ENCODE assay signal across 31 mouse cellular contexts in the genomic region with DNA sequence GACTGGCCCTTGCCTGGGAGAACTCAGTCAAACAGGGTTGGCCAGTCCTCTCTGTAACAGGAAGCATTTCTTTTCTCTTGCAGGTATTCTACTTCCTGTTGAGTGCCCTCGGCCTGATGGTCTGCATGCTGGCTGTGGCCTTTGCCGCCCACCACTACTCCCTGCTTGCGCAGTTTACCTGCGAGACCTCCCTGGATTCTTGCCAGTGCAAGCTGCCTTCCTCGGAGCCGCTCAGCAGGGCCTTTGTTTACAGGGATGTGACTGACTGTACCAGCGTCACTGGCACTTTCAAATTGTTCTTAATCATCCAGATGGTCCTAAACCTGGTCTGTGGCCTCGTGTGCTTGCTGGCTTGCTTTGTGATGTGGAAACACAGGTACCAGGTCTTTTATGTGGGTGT. TPM values are rescaled to one million over a fixed set of nuclear protein-coding genes. Genes with fewer than 3 reads are reported as not detected.
DNase-seq lines count a peak whose midpoint lies in the region; ATAC-seq lines count a peak whose summit lies in the region.
"Had no signal": no experiment of that assay in that cellular context is flagged by ENCODE, and none has a peak within 500 bp of the region (broad histone marks: within the 10 kb centered on the region; RNA-seq: fewer than 3 reads in every experiment).

No protein-coding gene starts in this region.

- H3K9me3 ChIP-seq in forebrain, embryonic 11.5 days (ENCODE audit: control insufficient read depth, low read length), result no peaks in the 10 kb centered on the region
- no peaks in the 10 kb centered on the region for H3K9me3 ChIP-seq in forebrain, embryonic 16.5 days (ENCODE audit: control insufficient read depth, low read length)
- H3K9me3 ChIP-seq in liver, embryonic 12.5 days (replicated peaks), result no peaks in the 10 kb centered on the region
- H3K9me3 ChIP-seq: forebrain, embryonic 12.5 days; heart, embryonic 13.5 days; hindbrain, embryonic 15.5 days; liver, embryonic 15.5 days; midbrain, embryonic 10.5 days; neural tube, embryonic 12.5 days had no signal

- 64% methylated on average over 8 of the region's 8 CpGs for WGBS in forebrain, embryonic 11.5 days
- 45% methylated on average over 8 of the region's 8 CpGs for WGBS in forebrain, embryonic 16.5 days
- 64% methylated on average over 8 of the region's 8 CpGs for WGBS in liver, embryonic 12.5 days (ENCODE audit: insufficient replicate concordance)

- no peak overlapping the region for H3K9ac ChIP-seq in forebrain, embryonic 11.5 days (ENCODE audit: low read length)
- no peak overlapping the region for H3K9ac ChIP-seq in forebrain, embryonic 16.5 days (replicated peaks; ENCODE audit: low read depth, low read length)
- no peak overlapping the region for H3K9ac ChIP-seq in liver, embryonic 12.5 days
- H3K9ac ChIP-seq: embryonic facial prominence, embryonic 12.5 days; forebrain, embryonic 12.5 days; heart, embryonic 13.5 days; hindbrain, embryonic 15.5 days; liver, embryonic 15.5 days; lung, embryonic 14.5 days; neural tube, embryonic 12.5 days had no signal

- H3K4me2 ChIP-seq in forebrain, embryonic 11.5 days (ENCODE audit: low read depth, low read length, severe bottlenecking), result no peak overlapping the region
- no peak overlapping the region for H3K4me2 ChIP-seq in forebrain, embryonic 16.5 days (ENCODE audit: low read length)
- no peak overlapping the region for H3K4me2 ChIP-seq in liver, embryonic 12.5 days
- H3K4me2 ChIP-seq: embryonic facial prominence, embryonic 12.5 days; forebrain, embryonic 12.5 days; heart, embryonic 13.5 days; hindbrain, embryonic 15.5 days; liver, embryonic 15.5 days; lung, embryonic 14.5 days; neural tube, embryonic 12.5 days had no signal

- no peaks in the 10 kb centered on the region for H3K4me1 ChIP-seq in forebrain, embryonic 11.5 days (replicated peaks; ENCODE audit: control insufficient read depth, insufficient read depth, low read length)
- H3K4me1 ChIP-seq in forebrain, embryonic 16.5 days (replicated peaks; ENCODE audit: control insufficient read depth, insufficient read depth, low read length), result no peaks in the 10 kb centered on the region
- H3K4me1 ChIP-seq in liver, embryonic 12.5 days, result no peaks in the 10 kb centered on the region
- H3K4me1 ChIP-seq: liver, embryonic 15.5 days had no signal

- no peak overlapping the region for H3K4me3 ChIP-seq in forebrain, embryonic 11.5 days (ENCODE audit: low read depth, low read length)
- no peak overlapping the region for H3K4me3 ChIP-seq in forebrain, embryonic 16.5 days (replicated peaks; ENCODE audit: low read length)
- H3K4me3 ChIP-seq in liver, embryonic 12.5 days, result no peak overlapping the region
- H3K4me3 ChIP-seq: embryonic facial prominence, embryonic 12.5 days; forebrain, embryonic 12.5 days; heart, embryonic 13.5 days; hindbrain, embryonic 15.5 days; liver, embryonic 15.5 days; midbrain, embryonic 10.5 days; myocyte; neural tube, embryonic 12.5 days had no signal

- no peaks in the 10 kb centered on the region for H3K36me3 ChIP-seq in forebrain, embryonic 11.5 days (ENCODE audit: control insufficient read depth, insufficient read depth, low read length)
- no peaks in the 10 kb centered on the region for H3K36me3 ChIP-seq in forebrain, embryonic 16.5 days (ENCODE audit: control insufficient read depth, insufficient read depth)
- no peaks in the 10 kb centered on the region for H3K36me3 ChIP-seq in liver, embryonic 12.5 days
- H3K36me3 ChIP-seq: embryonic facial prominence, embryonic 12.5 days; forebrain, embryonic 12.5 days; hindbrain, embryonic 15.5 days; liver, embryonic 15.5 days; midbrain, embryonic 10.5 days; neural tube, embryonic 12.5 days had no signal

- peak; percentile 45 for DNase-seq in forebrain, embryonic 11.5 days (ENCODE audit: low spot score)
- DNase-seq in cerebellum, adult 11-12 months, result peak; percentile 36
- DNase-seq in cerebellum, adult 9-11 months, result peak; percentile 39
- DNase-seq in gonadal fat pad, adult 2 months (ENCODE audit: low read depth), result peak; percentile 76
- no peak for DNase-seq in thymus, adult 18-20 months
- DNase-seq in spleen, postnatal 4 days (ENCODE audit: low spot score in 2 of 2), result no peak
- DNase-seq: adrenal gland, postnatal 14 days; gastrocnemius, postnatal 36 days; heart, postnatal 10 days; kidney, adult 18-20 months; kidney, postnatal 4 days; left cerebral cortex, postnatal 4 days; liver; lung, embryonic 14.5 days; lung, postnatal 14 days; right cerebral cortex, adult 18-20 months; spleen, adult 18-20 months; thymus, postnatal 4 days had no signal

- ATAC-seq in forebrain, embryonic 11.5 days (replicated peaks; ENCODE audit: low FRiP score), result no peak
- no peak for ATAC-seq in forebrain, embryonic 16.5 days
- ATAC-seq in liver, embryonic 12.5 days, result no peak
- ATAC-seq: midbrain, embryonic 16.5 days had no signal

- H3K27me3 ChIP-seq in forebrain, embryonic 11.5 days (ENCODE audit: control insufficient read depth, insufficient read depth, low read length), result no peaks in the 10 kb centered on the region
- no peaks in the 10 kb centered on the region for H3K27me3 ChIP-seq in forebrain, embryonic 16.5 days (replicated peaks; ENCODE audit: control insufficient read depth, insufficient read depth, low read length)
- H3K27me3 ChIP-seq in liver, embryonic 12.5 days (replicated peaks), result no peaks in the 10 kb centered on the region
- H3K27me3 ChIP-seq: embryonic facial prominence, embryonic 12.5 days; forebrain, embryonic 12.5 days; heart, embryonic 13.5 days; hindbrain, embryonic 15.5 days; liver, embryonic 15.5 days; neural tube, embryonic 12.5 days had no signal

- no peak overlapping the region for H3K27ac ChIP-seq in forebrain, embryonic 11.5 days (ENCODE audit: low read depth, low read length)
- H3K27ac ChIP-seq in forebrain, embryonic 16.5 days (ENCODE audit: low read length), result no peak overlapping the region
- no peak overlapping the region for H3K27ac ChIP-seq in liver, embryonic 12.5 days
- H3K27ac ChIP-seq: embryonic facial prominence, embryonic 12.5 days; forebrain, embryonic 12.5 days; heart, embryonic 13.5 days; hindbrain, embryonic 15.5 days; kidney, postnatal 0 days; liver, embryonic 15.5 days; midbrain, embryonic 10.5 days; neural tube, embryonic 12.5 days; stomach, postnatal 0 days had no signal

RNA-seq across cellular contexts. Expression of a gene that starts 29.6 kb away (rescaled TPM):
- polyA plus RNA-seq in forebrain, embryonic 11.5 days (2014; fragmentation: Nextera tagmentation; extraction: Ambion mirVana), result 1.9 and 2.0 TPM in 2 replicates
- 2.9 and 3.3 TPM in 2 replicates for polyA plus RNA-seq in forebrain, embryonic 16.5 days (2015; fragmentation: Nextera tagmentation; extraction: Ambion mirVana)
- polyA plus RNA-seq in gonadal fat pad, adult 2 months (2012; rRNA removed), result 14.3 and 15.5 TPM in 2 replicates
- polyA plus RNA-seq in liver, embryonic 12.5 days (2016; fragmentation: Nextera tagmentation; extraction: Ambion mirVana), result 1.0 and 1.7 TPM in 2 replicates

Comparison
In these comparisons a context has a peak if more than half of its experiments do, and no peak if none do; other contexts are left out.
1. DNase-seq: peak in forebrain, embryonic 11.5 days (single experiment), cerebellum, adult 11-12 months (single experiment), cerebellum, adult 9-11 months (single experiment) and gonadal fat pad, adult 2 months (single experiment); none in thymus, adult 18-20 months (0 of 2) and spleen, postnatal 4 days (0 of 2).